Mouse (Mus musculus) thymus, postnatal 14 days (tissue): ENCODE measurements around the gene Ptpn13.

Experiments used
- DNase-seq: peaks from one replicate; pipeline ENCODE4 v3.0.0; 2021

Gene Ptpn13

DNA sequence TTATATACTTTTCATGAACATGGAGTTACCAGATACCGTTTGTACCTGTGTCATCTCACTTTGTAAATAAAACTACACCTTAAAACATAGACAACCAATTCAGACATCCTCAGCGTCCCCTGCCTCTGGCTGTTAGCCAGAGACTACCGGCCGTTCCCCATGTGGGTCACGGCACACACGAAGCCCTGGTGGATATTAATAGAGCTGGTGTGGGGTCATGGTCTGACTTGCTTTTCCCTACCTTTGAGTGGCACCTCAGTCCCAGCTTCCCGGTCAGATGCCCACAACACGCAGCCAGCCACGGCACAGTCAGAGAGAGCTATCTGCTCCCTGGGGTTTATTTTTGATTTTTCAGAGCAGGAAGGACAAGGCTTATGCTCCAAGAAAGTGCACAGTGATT, 173.3 kb downstream of the Ptpn13 start:
- no peak for DNase-seq

DNA sequence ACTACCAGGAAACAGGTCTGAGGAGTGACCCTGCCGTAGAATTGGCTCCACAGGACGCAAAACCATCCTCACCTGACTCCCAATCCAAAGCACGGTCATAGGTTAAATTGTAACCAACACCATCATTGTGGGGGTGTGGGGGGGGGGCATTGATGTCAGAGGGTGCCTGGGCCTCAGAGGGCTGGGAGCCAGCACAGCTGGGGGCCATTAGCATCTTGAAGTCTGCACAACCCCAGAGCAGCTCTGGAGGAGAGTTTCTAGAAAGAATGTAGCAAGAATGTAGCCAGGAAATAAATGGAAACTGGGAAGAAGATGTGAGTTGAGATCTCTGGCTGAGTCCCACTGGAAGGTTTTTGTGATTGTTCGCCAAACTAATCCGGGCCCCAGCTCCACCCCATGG, 173.9 kb downstream of the Ptpn13 start:
- DNase-seq: no peak

DNA sequence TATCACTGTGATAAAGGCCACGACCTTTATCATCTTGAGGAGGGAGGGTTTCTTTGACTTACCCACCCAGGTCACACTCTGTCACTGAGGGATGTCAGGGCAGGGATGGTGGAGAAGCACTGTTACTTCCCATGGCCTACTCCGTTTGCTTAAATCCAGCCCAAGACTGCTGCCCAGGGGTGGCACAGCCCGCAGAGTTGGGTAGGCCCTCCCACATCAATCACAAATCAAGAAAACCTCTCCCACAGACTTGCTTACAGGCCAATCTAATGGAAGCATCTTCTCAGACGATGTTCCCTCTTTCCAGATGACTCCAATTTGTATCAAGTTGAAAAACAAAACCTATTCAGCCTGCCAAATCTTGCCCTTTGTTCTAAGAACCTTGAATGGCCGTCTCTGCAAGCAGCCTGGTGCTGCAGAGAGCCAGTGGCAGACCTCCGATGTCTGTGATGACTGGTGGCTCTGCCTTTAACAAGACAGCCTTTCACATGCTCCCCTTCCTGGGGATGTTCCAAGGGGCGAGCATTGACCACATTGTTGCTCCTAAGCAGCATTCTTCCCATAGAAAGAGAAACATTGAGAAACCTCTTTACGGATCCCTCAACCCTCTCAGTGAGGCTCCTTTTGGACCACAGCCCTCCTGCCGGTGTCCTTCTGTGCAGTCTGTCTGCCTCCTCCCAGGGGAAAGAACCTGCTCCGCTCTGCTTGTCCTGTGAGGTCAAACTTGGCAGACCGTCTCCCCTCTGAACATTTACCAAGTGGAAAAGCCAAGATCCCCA, 178.3 kb downstream of the Ptpn13 start:
- DNase-seq: no peak

DNA sequence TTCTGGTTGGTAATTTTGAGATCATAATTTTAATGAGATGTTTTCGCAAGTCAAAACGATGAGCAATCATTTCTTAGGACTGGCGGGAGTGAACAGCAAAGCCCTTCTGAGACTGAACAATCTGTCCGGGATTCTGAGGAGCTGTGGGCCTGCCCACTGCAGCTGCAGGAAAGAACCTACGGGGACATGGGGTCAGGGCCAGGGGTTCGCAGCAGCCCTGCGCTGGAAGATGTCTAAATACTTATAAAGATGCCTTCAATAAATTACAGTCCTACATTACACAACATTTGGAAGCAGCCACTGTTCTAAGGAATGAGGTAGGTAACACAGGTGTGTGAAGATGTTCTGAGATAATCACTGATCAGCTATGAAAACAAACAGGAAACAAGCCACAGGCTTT, 180.7 kb downstream of the Ptpn13 start:
- DNase-seq: no peak

DNA sequence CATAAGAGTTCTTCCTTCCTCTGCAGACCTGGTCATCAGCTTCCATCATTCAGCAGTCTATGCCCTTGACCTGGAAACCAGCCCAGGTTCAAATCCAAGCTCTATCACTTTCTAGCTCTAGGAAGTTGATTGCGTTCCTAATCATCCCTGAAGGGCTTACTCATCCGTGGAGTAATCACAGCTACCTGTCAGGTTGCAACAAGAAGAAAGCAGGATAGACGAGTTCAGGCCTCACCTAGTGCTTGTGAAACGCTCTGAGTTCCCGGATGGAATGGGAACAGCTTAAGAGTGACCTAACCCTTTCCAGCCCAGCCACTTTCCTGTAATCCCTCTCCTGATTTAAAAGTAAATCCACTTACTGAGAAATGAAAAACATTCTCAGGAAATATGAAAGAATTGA, 185.2 kb downstream of the Ptpn13 start:
- DNase-seq: no peak

DNA sequence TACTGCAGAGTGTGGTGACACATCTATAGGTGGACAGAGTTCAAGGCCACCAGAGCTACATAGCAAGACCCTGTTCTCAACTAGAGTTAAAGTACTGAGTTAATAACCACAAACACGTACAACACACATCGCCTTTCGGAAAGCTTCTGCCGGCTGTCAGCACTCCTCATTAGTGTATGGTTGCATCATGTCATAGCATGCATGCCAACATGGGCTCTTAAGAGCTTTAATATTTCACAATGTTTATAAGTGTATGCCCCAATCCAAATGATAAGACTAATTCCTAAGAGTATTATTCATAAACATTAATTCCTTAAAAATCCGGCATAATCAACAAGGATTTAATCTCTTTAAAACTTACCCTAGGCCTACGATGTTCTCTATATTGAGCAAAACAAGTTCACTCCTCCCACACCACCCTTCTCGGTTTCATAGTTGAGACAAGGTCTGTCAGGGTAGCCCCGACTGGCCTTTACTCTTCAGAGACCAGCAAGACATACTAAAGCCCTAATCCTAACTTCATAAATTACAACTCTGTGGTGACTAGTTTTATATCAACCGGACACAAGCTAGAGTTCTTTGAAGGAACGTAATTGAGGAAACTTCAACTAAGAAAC, 186.0 kb downstream of the Ptpn13 start:
- DNase-seq: no peak

DNA sequence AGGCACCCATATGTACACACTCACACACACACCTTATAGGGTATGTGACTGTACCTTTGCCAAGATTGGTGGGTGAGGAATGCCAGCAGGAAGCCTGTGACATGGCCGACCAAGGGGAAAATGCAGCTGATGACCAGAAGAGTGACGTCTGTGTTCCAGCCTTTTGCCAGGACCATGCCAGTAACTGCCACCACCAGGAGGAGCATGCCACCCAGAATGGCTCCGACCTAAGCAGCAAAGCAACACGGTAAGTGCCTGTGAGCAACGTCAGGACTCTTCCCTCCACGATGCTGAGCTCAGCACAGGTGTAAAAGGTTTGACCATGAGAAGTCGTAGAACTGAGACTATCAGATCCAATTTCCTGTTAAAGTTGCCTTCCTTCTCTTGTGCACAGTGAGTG, 187.3 kb downstream of the Ptpn13 start:
- DNase-seq: no peak

DNA sequence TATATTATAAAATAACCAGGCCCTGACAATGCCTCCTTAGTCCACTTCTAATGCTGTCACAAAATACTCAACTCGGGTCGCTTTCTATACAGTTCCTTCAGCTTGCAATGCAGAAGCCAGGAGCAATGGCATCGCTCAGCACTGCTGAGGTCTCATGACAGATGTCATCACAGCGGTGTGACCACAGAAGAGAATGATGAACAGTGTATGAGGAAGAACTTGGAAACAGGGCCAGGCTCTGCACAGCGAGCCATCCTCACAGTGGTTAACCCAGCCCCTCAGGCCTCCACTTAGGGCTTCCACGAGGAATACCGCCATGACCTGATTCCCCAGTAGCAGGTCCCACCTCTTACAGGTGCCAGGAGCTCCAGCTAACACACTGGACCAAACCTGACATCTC, 189.4 kb downstream of the Ptpn13 start:
- DNase-seq: no peak

DNA sequence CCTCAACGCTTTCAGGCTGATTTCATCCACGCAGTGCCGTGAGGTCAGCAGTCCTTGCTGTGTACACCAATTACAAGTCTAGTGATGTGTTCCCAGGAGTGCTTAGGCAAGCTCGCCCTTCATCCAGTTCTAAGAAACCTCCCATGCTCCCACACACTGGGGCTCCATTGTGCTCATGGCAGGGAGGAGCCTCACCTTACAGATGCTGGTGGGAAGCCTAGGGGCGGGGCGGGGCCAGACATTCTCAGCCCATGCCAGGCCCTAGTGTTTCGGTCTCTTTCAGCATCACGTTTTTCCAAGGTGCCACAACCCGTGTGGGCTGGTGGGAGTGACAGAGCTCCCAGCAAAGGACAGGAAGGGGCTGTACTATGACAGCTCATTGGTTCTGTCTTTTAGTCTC, 192.2 kb downstream of the Ptpn13 start:
- DNase-seq: no peak

DNA sequence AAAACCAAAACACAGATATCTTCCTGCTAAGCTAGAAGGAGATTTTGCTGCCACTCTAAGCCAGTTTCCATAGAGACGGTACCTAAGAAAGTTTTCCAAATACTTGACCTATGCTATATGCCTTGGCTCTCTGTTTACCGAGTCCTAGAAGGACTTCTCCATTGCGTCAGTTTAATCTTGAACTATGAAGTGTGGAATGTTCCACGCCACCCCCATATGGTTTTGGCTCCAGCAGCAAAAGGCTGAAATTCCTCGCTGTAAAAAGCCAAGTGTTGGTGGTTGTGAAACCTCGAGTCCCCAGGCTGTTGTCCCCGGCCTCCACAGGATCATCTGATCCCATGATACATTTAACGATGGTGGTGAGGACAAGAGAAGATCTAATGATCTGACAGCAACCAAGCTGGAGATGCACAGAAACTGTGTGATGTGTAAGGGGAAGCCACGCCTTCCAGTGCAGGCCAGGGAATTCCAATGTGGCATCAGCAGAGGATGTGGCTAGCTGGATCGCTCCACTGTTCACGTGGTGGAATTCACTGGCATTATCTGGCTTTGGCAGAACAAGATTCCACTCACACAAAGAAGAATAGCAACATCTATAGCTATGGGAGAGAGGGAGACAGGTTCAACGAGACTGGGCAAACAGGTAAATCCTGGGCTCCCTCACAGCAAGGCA, 195.4 kb downstream of the Ptpn13 start:
- DNase-seq: no peak

DNA sequence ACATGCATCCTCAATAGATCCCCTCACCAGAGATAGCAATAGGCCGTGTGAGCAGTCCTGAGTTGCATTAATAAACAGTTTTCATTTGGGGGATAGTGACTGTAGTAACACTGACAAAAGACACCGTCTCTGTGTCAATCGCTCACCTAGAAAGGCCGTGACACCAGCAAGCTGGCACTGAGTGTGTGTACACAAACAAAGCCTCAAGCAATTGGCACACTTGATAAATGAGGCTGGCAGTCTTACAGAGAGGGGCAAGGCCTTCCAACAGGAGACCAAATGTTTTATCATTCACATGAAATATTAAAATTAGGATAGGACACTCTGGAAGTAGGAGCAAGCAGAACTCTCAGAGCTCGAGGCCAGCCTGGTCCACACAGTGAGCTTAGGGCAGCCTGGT, 197.3 kb downstream of the Ptpn13 start:
- DNase-seq: no peak

DNA sequence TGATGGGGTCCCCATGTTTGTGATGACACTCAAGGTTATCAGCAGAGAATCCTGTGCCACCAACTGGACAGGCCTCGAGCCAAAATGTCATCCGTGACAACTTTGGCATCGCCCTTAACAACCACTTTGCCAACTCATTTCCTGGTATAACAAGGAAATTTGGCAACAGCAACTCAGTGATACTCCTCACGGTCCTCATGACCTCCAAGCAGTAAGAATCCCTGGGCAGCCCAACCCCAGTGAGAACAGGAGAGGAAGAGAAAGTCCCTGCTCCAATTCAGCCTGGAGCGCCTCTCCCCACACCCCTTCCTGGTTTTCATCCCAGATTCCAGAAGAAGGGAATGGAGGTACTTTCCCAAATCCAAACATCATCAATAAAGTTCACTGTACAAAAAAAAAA, 199.8 kb downstream of the Ptpn13 start:
- no peak for DNase-seq

DNA sequence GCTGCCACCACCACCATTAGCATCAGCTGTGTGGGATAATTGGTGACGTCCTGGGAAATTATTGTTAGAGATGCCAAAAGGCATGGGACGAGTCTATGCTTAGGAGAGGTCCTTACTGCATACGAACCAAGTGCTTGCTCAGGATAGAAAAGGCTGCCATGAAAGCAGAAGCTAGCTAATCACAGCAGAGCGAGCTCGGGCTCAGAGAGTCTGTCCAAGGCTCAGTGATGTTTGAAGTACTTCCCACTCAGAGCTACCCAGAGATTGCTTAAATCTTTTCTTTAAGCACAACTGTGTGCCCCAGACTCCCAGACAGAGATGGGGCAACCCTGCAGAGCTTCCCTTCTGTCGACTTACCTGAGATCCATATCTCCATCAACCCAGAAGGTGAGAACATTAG, 203.5 kb downstream of the Ptpn13 start:
- no peak for DNase-seq

DNA sequence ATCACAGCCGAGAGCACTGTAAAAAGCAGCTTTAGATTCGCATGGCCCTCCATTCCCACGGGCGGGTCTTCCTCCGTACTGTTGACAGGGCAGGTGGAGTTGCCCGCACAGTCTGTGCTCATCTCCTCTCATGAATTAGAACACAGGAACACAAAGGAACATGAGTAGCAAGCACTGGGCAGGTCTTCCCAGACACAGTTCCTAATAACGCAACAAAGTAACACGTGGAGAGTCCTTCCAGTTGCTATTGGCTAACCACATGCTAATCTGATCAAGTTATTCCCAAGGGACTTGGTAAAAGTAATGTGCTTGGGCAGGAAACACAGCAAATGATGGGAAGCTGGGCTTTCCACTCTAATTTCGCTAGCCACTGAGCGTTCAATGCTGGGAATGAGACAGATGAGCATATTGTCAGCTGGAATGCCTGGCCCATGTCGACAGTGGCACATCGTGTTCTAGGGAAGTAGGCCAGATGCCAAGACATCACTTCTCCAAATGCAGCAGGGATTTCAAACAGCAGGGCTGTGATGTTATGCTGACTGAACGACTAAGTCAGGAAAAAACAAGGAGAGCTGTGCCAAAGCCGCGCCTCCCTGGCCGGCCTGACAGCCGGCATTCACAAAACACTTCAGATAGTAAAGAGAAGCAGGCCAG, 204.2 kb downstream of the Ptpn13 start, which contains the start of gene Slc10a6:
Slc10a6 (minus strand) TSS at position 293 of the 654 bp plus-strand sequence.
- DNase-seq: no peak

DNA sequence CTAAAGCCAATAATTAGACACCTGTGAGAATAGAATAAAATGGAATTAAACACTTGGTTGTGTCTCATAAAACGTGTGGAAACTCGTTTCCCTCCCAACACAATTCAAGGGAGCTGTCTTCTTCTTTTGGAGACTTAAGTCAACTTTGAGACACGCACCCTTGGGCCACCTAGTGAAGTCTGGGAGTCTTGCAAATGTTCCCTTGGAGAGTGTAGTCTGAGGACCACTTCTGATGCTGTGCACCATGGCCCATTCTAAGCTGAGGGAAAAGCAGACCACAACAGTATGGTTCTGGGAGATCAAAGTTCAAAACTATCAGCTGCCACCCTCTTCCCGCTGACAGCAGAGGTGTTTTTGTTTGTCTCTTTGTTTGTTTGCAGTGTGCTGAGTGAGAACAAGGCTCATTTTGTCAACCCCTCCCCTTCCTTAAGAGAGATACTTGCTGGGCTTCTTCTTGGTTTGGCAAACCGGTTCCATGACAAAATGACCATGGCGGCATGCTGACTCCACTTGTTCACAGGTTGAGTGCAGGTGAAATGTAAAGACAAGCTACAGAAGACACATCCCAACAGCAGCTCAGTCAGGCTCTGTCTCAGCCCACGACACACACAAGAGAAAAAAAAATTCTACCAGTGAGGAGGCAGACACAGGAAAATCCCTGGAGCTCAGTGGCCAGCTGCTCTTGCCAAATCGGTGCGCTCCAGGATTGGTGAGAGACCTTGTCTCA, 205.0 kb downstream of the Ptpn13 start:
- DNase-seq: no peak

DNA sequence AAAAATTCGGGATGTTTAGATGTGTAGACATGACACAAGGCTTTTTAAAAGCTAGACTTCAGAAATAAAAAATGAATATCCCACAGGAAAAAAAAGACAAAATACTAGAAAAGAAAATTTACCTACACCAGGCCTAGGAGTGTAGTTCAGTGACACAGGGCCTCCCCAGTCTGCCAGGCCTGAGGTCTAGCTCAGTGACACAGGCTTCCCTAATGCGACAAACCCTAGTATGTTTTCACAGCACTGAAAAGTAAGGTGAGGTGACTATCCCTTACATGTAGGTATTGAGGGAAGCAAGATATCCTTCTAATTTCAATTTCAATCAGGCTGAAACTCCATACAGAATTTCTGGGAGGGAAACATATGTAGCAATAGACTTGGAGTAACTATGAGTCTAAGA, 212.2 kb downstream of the Ptpn13 start:
- no peak for DNase-seq

DNA sequence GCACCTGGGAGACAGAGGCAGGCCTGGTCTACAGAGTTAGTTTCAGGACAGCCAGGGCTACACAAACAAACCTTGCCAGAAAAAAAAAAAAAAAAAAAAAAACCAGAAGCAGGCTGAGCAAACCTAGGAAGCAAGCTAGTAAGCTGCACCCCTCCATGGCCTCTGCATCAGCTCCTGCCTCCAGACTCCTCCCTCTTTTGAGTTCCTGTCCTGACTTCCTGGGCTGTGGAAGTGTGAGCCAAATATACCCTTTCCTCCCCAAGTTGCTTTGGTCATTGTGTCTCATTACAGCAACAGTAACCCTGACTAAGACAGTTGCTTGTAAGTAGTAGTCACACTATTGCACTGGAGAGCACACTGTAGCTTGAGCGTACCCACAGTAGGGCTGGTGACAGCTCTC, 219.2 kb downstream of the Ptpn13 start:
- no peak for DNase-seq

DNA sequence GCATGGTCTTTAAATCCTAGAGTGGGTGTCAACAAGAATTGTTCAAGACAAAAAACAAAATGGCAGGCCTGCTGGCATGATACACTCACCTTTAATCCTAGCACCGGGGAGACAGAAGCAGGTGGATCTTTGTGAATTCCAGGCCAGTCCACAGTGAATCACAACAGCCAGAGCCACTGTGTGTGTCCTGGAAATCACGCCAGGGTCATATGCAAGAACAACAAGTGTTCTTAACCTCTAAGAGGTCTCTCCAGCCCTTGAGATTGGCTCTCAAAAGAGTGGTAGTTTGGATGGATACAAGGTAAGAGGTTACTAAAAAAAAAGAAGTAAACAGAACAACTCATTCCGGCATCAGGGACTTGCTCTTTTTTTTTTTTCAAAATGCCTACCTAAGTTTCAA, 222.3 kb downstream of the Ptpn13 start:
- no peak for DNase-seq
